ENCODE assay signal across 1 mouse cellular context in genomic region chr13:48878534-48878933, GRCm38 (mm10).
TF ChIP-seq lines count a peak whose summit lies in the region.

No protein-coding gene starts in this region.

TF ChIP-seq in CH12.LX, 34 proteins besides CTCF, POLR2A, EP300 and RAD21 (continued from another document):
- TF ChIP-seq JUND (conservative IDR thresholded peaks at IDR 0.05; ENCODE audit: low read depth, low read length) (no peak), MYC (IDR thresholded peaks at IDR 0.05; ENCODE audit: low read depth, low read length) (no peak), PAX5 (IDR thresholded peaks at IDR 0.05; ENCODE audit: low read length) (no peak)
